Mouse (Mus musculus): ENCODE measurements at regions not wholly inside any gene's neighbourhood (a gene's known extent, or its start where the extent isn't known, plus 50 kb on each side); places are given as distances from the start of the nearest gene placed in this dataset.

DNA sequence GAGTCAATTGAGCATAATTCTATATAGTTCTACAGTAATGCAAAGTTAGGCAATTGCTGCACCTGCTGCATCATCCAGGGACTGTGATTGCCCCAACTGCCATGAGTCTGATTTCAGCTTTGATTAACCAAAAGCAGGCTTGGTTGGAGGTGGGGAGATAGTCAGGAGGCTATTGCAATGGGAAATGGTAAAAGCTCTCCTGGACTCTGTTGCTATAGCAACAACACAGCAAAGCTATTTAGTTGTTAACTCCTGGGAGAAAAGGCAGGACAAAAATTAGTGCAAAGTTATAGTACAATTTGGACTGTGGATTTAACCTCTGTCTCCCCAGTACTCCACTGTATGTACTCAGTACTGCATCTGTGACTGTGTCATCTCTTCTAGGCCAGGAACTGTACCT, 51.7 kb upstream of the Rasgrf1 start:
- peak; percentile 68 for DNase-seq (ENCODE audit: low spot score)
- no peak overlapping the region for H3K9ac ChIP-seq (replicated peaks; ENCODE audit: low read length)
- no peak for TF ChIP-seq CTCF (IDR thresholded peaks at IDR 0.05; ENCODE audit: low read depth)
- no peak overlapping the region for H3K27ac ChIP-seq
- 0 out of 2 replicates have a peak, but pooled peaks cover 5% of the 10 kb centered on the region for H3K4me1 ChIP-seq (ENCODE audit: insufficient read depth, low read length)
- no peaks in the 10 kb centered on the region for H3K27me3 ChIP-seq (ENCODE audit: insufficient read depth, low read length)
- no peaks in the 10 kb centered on the region for H3K9me3 ChIP-seq (ENCODE audit: low read length)
- H3K4me2 ChIP-seq (ENCODE audit: low read depth, low read length) = no peak overlapping the region
- ATAC-seq = peak; percentile 67; the same call in 1 of the 2 replicates
- H3K4me3 ChIP-seq (ENCODE audit: low read length) = no peak overlapping the region
- H3K36me3 ChIP-seq (ENCODE audit: insufficient read depth, low read length) = no peaks in the 10 kb centered on the region

DNA sequence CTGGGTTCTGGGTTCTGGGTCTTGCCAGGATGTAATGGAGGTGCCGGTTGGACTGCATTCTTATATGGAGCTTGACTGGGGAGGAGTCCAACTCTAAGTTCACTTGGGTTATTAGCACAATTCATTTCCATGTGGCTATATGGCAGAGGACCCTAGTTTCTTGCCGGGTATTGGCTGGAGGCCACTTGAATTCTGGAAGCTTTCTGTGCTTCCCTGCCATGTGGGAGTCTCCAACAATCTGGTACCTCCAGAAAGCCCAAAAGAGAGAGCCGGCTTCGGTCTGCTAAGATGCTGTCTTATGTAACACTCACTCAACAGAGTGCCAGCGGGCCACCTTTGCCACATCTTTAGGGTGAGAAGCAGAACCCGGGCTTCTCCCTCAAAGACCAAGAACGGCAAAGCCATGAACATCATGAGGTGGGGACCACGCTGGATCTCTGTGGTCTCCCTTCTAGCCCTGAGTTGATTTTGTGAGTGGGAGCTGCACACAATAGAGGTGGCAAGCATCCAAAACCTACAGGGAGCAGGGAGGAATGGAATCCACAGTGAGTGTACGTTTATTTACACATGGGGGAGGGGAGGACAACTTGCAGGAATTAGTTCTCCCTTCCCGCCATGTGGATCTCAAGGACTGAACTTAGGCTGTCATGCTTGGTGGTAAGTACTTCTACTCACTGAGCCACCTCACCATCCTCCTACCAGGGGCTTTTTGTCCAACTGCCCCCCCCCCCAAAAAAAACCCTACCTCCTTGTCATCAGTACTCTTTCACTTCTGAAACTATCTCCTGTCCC, 59.0 kb upstream of the Rasgrf1 start:
- no peak for TF ChIP-seq CTCF (IDR thresholded peaks at IDR 0.05; ENCODE audit: low read depth)
- H3K27me3 ChIP-seq (ENCODE audit: insufficient read depth, low read length) = no peaks in the 10 kb centered on the region
- H3K4me3 ChIP-seq (ENCODE audit: low read length) = no peak overlapping the region
- peak; percentile 44 for DNase-seq (ENCODE audit: low spot score)
- ATAC-seq = peak; percentile 30; the same call in 1 of the 2 replicates
- no peak overlapping the region for H3K4me2 ChIP-seq (ENCODE audit: low read depth, low read length)
- H3K36me3 ChIP-seq (ENCODE audit: insufficient read depth, low read length) = no peaks in the 10 kb centered on the region
- no peak overlapping the region for H3K27ac ChIP-seq
- H3K4me1 ChIP-seq (ENCODE audit: insufficient read depth, low read length) = no peaks in the 10 kb centered on the region
- H3K9ac ChIP-seq (replicated peaks; ENCODE audit: low read length) = no peak overlapping the region
- H3K9me3 ChIP-seq (ENCODE audit: low read length) = no peaks in the 10 kb centered on the region
- 67% methylated on average over 10 of the region's 10 CpGs for WGBS

DNA sequence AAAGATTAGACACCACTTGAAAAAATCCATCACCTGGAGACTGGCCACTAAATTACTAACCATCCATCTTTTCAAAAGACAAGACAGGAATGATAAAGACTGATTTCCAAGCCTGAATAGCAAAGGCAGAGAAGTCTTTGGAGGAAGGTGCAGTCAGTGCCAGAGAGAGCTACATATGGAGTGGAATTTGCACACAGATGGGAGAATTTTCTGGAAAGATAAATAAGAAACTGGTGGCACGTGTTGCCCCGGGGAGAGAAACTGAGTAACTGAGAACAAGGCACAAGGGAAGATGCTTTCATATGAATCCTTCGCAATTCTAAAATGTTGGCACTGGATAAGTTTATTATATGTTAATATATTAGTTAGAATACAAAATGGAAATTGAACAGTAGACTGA, 59.8 kb upstream of the Rasgrf1 start:
- no peak for TF ChIP-seq CTCF (IDR thresholded peaks at IDR 0.05; ENCODE audit: low read depth)
- DNase-seq (ENCODE audit: low spot score) (no peak), ATAC-seq (no peak)
- H3K9ac ChIP-seq (replicated peaks; ENCODE audit: low read length) = no peak overlapping the region
- no peaks in the 10 kb centered on the region for H3K27me3 ChIP-seq (ENCODE audit: insufficient read depth, low read length)
- H3K4me3 ChIP-seq (ENCODE audit: low read length) = no peak overlapping the region
- H3K4me1 ChIP-seq (ENCODE audit: insufficient read depth, low read length) = no peaks in the 10 kb centered on the region
- 74% methylated on average over 3 of the region's 3 CpGs for WGBS
- no peaks in the 10 kb centered on the region for H3K36me3 ChIP-seq (ENCODE audit: insufficient read depth, low read length)
- H3K27ac ChIP-seq = no peak overlapping the region
- H3K9me3 ChIP-seq (ENCODE audit: low read length) = no peaks in the 10 kb centered on the region
- no peak overlapping the region for H3K4me2 ChIP-seq (ENCODE audit: low read depth, low read length)

DNA sequence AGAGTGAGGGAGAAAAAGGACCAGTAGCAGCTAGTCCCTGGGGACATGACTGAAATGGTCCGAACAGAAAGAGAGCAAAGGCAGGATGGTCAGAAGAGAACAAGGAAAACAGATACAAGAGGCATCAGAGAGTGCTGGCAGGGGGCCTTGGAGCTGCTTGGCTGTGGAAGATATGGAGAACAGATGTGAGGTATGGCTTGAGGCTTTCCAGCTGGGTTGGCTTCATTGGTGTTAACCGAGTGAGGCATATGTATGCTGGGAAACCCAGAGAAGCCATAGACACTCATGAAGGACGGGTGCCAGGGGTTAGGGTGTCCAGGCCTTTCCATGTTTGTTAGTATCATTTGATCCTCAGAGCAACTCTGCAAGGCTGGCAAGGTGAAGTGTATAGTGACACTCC, 61.1 kb upstream of the Rasgrf1 start:
- Histone ChIP-seq H3K4me2 (ENCODE audit: low read depth, low read length) (no peak overlapping the region), H3K4me3 (ENCODE audit: low read length) (no peak overlapping the region), H3K27ac (no peak overlapping the region), H3K27me3 (ENCODE audit: insufficient read depth, low read length) (no peaks in the 10 kb centered on the region), H3K36me3 (ENCODE audit: insufficient read depth, low read length) (no peaks in the 10 kb centered on the region), H3K9me3 (ENCODE audit: low read length) (no peaks in the 10 kb centered on the region), H3K9ac (replicated peaks; ENCODE audit: low read length) (no peak overlapping the region), H3K4me1 (ENCODE audit: insufficient read depth, low read length) (no peaks in the 10 kb centered on the region)
- ATAC-seq (no peak), DNase-seq (ENCODE audit: low spot score) (no peak)
- WGBS = 68% methylated on average over 3 of the region's 3 CpGs
- TF ChIP-seq CTCF (IDR thresholded peaks at IDR 0.05; ENCODE audit: low read depth) = no peak

DNA sequence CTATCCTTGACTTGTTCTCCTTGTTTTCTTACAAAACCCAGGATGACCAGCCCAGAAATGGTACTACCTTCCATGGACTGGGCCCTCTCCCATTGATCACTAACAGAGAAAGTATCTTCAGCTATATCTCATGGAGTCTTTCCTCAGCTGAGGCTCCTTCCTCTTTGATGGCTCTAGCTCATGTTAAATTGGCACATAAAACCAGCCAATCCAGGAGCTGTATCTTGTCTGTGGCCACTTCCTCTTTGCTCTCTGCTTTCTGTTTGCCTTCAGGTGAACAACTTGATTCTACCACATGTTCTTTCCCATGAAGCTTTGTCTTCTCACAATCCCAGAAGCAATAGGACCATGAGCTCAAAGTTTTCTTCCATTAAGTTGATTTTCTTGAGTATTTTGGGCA, 62.7 kb upstream of the Rasgrf1 start:
- TF ChIP-seq CTCF (IDR thresholded peaks at IDR 0.05; ENCODE audit: low read depth) = no peak
- Histone ChIP-seq H3K27me3 (ENCODE audit: insufficient read depth, low read length) (no peaks in the 10 kb centered on the region), H3K27ac (no peak overlapping the region), H3K36me3 (ENCODE audit: insufficient read depth, low read length) (no peaks in the 10 kb centered on the region), H3K4me3 (ENCODE audit: low read length) (no peak overlapping the region), H3K9ac (replicated peaks; ENCODE audit: low read length) (no peak overlapping the region), H3K9me3 (ENCODE audit: low read length) (no peaks in the 10 kb centered on the region), H3K4me1 (ENCODE audit: insufficient read depth, low read length) (0 out of 2 replicates have a peak, but pooled peaks cover 6% of the 10 kb centered on the region), H3K4me2 (ENCODE audit: low read depth, low read length) (no peak overlapping the region)
- DNase-seq (ENCODE audit: low spot score) (no peak), ATAC-seq (no peak)

DNA sequence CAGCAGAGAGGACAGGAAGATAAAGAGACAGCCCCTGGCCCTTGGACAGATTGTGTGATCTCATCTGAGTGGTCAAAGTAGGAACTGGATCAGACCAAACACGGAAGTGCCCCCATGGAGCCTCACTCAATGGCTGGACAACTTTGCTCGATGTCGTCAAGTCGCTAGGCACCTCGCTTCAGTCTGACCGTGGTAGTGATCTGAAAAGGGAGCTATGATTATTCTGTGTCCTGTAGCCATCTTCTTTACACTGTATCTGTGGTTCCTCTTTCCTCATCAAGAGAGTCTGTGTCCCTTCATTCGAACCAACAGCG, 67.0 kb upstream of the Rasgrf1 start:
- DNase-seq (ENCODE audit: low spot score) = no peak
- Histone ChIP-seq H3K9me3 (ENCODE audit: low read length) (no peaks in the 10 kb centered on the region), H3K4me2 (ENCODE audit: low read depth, low read length) (no peak overlapping the region), H3K4me3 (ENCODE audit: low read length) (no peak overlapping the region), H3K36me3 (ENCODE audit: insufficient read depth, low read length) (no peaks in the 10 kb centered on the region), H3K27ac (no peak overlapping the region), H3K9ac (replicated peaks; ENCODE audit: low read length) (no peak overlapping the region), H3K4me1 (ENCODE audit: insufficient read depth, low read length) (0 out of 2 replicates have a peak, but pooled peaks cover 6% of the 10 kb centered on the region), H3K27me3 (ENCODE audit: insufficient read depth, low read length) (no peaks in the 10 kb centered on the region)
- WGBS = 76% methylated on average over 8 of the region's 8 CpGs
- ATAC-seq = no peak
- no peak for TF ChIP-seq CTCF (IDR thresholded peaks at IDR 0.05; ENCODE audit: low read depth)
